Mouse (Mus musculus): ENCODE data around the gene Ifna13.

DNA sequence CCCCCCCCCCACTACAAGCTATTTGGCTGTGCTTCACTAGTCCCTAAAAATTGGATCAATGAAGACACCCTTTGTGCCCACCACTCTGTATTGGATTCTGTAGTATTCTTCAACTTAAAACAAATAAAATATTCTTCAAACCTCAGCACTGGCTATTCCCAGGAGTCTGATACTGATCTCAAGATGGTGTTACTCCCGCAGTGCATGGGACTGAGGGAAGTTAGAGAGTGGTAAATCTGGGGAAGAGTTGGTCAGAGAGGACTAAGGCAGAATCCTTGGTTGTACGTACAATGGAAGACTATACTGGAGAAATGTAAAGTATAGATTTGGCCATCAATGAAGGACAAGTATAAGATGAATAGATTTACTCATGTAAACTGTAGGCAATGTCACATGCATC lies 1.7 kb downstream of the Ifna13 start:
- TF ChIP-seq CTCF (IDR thresholded peaks at IDR 0.05; ENCODE audit: extremely low read depth, insufficient read length, insufficient replicate concordance, low read depth, low read length) (no peak), POLR2A (IDR thresholded peaks at IDR 0.05; ENCODE audit: low read depth, low read length) (no peak)

Data from small intestine, adult 2 months (tissue).